Mouse (Mus musculus): ENCODE results near the gene Hectd2. TPM values are rescaled to one million over a fixed set of nuclear protein-coding genes. Genes with fewer than 3 reads are reported as not detected.
A peak's percentile ranks its signal among the peaks of the same experiment; 100 is the strongest.

The Hectd2 gene
- total RNA-seq, 2 experiments from 2014 or later: 26.2 to 27.7 TPM

DNA sequence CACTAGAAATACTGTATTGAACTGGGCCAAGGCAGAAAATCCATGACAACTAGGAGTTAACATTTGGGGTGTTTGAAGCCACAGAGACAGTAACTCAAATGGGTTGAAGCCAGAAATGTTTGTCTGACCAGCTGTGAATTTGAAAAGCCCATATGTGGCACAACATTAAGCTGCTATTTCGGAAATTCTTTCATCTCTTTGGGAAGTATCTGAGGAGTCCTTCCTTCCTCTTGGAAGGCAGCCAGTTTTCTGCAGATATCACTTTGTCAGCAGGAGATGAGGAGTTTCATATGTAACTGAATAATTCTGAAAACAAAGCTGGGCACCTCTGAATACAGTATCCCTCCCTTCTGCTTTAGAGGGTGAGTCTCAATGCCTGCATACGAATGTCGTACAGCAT is 86.7 kb downstream of the Hectd2 start:
- no peak for DNase-seq
- intact Hi-C loops (cut with DNase I): no loop called here

DNA sequence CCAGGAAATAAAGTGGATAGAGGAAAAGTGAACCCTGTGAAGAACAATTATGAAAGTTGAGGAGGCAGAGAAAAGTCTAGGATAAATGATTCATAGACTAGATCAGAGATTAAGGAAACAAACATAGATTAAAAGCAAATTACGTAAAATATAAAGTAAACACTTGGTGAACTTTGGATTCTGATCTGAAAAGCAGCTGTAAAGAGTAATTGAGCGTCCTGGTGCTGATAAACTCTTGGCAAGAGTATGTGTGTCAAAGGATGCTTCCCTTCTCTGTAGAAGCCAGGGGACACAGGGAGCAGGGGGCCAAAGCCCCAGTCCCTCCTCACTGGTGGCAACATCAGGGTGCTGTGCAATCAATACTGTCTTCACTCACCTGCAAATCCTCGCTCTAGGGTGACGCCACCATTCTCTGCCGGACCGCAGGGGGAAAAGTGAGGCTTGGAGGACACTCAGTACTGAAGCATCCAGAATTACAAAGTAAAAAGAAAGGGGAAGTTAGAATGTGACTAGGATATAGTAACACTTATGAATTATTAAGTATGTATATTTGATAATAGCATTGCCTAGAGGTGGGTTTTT is 91.0 kb downstream of the Hectd2 start:
- intact Hi-C loops (cut with DNase I): no loop called here
- DNase-seq: no peak

DNA sequence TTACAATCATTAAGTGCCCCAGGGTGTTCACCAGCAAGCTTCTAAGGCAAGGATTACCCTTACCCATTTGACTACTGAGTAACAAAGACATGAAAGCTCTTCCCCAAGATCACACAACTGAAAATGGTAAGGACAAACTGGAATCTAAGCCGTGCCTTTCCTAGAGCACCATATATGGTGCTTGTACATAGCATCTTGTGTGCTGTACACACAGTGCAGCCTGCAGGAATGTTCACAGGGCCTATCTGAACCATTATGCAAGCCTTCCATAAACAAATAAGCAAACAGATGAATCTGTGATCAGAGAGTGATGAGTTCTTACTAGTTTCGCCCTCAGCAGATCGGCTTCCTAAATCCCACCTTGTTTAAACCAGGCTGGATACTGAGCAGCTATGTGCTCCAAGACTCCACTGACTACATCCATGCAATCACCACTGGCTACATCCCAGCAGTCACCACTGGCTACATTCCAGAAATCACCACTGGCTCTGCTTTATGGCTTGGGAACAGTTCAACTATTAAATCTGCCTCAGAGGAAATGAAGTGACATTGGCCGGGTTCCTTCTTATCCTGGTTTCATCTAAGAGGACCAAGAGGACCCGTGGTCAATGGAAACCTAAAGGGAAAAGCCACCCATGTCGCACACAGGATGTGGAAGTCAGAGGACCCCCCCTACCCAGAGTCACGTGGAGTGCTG is 91.8 kb downstream of the Hectd2 start:
- DNase-seq: peak; percentile 24

GRCm38 (mm10) chr19:36652686-36653085 is 98.2 kb downstream of the Hectd2 start:
- intact Hi-C loops (cut with DNase I): no loop called here
- no peak for DNase-seq

More for the DNA sequence above, 91.8 kb downstream of the Hectd2 start:
- intact Hi-C loops (cut with DNase I): no loop called here

DNA sequence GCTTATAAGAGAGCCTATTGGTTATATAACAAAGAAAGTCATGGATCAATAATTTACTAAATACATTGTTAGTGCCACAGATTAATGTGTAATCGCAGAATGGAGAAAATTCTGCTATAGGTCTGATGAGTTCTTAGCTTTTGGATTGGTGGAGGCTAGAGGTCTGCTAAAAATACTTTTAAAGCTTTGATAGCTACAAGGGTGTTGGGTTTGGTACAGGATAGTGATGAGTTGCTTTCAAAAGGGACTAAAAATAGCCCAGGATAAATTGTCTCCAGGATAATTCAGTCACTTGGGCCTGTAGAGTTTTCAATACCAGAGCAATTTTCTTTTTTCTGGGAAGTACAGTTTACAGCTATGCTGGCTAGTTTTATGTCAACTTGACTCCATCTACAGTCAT is 108.3 kb downstream of the Hectd2 start:
- DNase-seq: no peak
- intact Hi-C loops (cut with DNase I): no loop called here

GRCm38 (mm10) chr19:36663918-36664317 is 109.5 kb downstream of the Hectd2 start:
- no peak for DNase-seq
- intact Hi-C loops (cut with DNase I): no loop called here

DNA sequence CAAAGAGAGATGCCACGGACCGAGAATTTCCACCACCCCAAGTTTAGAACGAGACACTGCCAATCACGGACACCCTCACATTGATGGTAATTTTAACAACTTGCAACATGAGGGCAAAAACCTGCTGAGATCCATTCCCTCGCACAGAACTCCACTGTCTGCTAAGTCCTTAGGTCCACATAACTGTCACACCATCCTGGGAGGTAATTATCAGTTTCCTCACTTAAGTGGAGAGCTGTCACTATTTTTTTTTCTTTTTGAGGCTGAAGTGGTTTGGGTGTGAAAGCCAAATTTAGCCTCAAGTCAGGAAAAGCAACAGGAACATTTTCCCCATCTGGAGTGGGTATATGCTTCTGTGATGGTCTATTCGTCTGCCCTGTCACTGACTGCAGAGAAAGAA is 110.0 kb downstream of the Hectd2 start:
- intact Hi-C loops (cut with DNase I): no loop called here
- DNase-seq: no peak

DNA sequence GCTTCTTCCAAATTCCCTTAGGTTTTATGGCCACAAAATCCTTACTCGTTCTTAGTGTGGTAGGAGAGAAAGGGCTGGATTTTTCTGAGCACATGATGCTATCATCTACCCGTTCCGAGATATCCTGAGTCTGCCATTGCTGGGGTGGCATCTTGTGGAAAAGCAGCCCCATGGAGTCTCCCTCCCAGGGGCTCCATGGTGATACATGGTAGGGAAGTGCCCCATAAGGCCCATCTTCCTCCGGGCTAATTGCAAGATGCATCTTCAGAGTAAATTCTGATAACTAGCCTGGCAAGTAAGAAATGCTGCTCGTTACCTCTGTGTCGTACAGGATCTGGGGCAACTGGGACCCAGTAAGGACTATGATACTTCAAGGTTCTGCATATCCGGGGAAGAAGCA is 110.8 kb downstream of the Hectd2 start:
- intact Hi-C loops (cut with DNase I): no loop called here
- no peak for DNase-seq

GRCm38 (mm10) chr19:36665641-36666040 is 111.2 kb downstream of the Hectd2 start:
- no peak for DNase-seq
- intact Hi-C loops (cut with DNase I): no loop called here

GRCm38 (mm10) chr19:36666471-36666870 is 112.0 kb downstream of the Hectd2 start:
- intact Hi-C loops (cut with DNase I): no loop called here
- no peak for DNase-seq

DNA sequence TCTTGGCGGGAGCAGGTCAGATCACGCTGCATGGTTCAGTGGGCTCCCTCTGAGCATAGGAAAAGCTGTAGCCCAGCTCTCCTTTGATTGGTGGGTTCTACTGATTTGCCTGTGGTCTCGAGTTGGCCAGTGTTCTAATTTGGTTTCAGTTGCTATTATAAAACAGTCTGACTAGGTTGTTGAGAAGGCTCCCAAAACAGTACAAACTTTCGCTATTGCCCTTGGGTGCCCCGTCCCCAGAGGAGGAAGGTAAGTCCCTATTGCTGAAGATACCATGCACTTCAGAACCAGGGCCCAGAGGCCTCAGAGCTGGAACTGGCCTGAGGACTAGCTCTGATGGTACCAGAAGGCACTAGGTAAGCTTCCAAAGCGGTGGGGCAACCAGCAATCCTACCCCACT is 112.9 kb downstream of the Hectd2 start:
- no peak for DNase-seq
- intact Hi-C loops (cut with DNase I): no loop called here

DNA sequence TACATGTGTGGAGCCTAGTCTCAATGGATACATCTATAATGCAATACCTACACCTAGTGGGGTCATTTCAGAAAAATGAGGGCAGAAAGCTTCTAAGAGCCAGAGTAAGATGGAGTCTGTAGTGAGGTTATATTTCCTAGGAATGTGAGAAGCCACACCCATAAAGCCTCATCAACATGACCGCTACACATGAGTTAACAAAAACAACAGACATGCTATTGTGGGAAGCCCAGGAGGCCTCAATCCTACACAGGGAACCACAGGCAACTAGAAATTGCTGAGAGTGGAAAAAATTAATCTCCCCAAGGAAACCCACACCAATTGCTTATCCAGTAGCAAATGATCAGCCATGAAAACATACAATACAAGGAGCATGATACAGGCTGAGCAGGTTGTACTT is 113.7 kb downstream of the Hectd2 start:
- no peak for DNase-seq
- intact Hi-C loops (cut with DNase I): no loop called here

GRCm38 (mm10) chr19:36668881-36669639 is 114.6 kb downstream of the Hectd2 start:
- intact Hi-C loops (cut with DNase I): no loop called here
- no peak for DNase-seq

DNA sequence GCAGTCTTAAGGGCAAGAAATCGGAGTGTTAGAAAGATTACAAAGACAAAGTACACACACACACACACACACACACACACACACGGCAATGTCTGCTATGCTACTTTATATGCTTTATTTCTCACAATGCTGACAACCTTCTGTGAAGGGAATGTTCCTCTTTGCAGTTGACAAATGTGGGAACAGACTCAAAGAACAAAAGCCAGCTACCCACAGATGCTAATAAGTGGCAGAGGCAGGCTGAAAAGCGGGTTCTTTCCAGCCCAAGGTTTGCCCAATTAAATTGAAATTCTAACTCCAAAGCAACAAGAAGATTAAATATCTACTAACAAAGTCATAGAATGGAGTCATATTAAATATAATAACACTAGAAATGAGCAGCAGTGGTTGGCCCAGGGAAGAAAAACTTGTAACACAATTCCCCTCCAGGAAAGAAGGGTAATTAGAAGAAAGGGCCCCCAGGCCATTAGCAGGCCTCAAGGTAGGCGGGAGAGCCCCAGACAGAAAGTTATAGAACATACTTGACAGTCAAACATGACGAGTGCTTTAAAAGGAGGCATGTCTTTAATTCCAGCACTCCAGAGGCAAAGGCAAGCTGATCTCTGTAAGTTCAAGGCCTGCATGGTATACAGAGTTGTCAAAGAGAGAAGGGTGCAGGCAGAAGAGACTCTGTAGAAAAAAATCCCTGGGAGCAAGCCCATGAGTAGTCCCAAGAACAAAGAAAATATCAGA is 115.4 kb downstream of the Hectd2 start:
- intact Hi-C loops (cut with DNase I): no loop called here
- no peak for DNase-seq

Other genes with a start within 250 kb of the Hectd2 start
- gene Pcgf5, start 206.3 kb upstream of the Hectd2 start, total RNA-seq (2021): 1 to 10 TPM; 6.8 to 8.9 TPM
- 10 to 100 TPM; 17.4 to 19.9 TPM for gene Ppp1r3c, start 182.0 kb downstream of the Hectd2 start, total RNA-seq (2021)

All from left cerebral cortex, postnatal 4 days (tissue).